Mouse (Mus musculus) limb, embryonic 14.5 days (tissue): ENCODE measurements around the gene Mast4. TPM values are rescaled to one million over a fixed set of nuclear protein-coding genes. Genes with fewer than 3 reads are reported as not detected.

Experiments used
- ATAC-seq: fragments of 200-750 bp; cut with Nextera tagmentation; 2 replicates; pipeline ENCODE4 v1.8.0; 2017; ENCODE audit warnings: low read depth, moderate number of reproducible peaks, moderate TSS enrichment; ENCODE audit not compliant: low FRiP score
- DNase-seq: peaks from one replicate; pipeline ENCODE4 v3.0.0-alpha.2; 2015; ENCODE audit warnings: low spot score
- H3K27ac ChIP-seq: fragments of 300-500 bp; sonication (generic); replicated peaks from 2 replicates; pipeline ENCODE4 v1.5.1; 2014; ENCODE audit warnings: low read depth, mild to moderate bottlenecking, low read length, moderate library complexity, mixed read lengths
- H3K27me3 ChIP-seq: fragments of 300-500 bp; sonication (generic); 2 replicates; pipeline ENCODE4 v1.6.1; 2014; ENCODE audit warnings: low read length, mixed read lengths; ENCODE audit not compliant: control insufficient read depth, insufficient read depth
- H3K36me3 ChIP-seq: fragments of 300-500 bp; sonication (generic); 2 replicates; pipeline ENCODE4 v1.6.1; 2014; ENCODE audit warnings: mild to moderate bottlenecking, low read length, moderate library complexity, mixed read lengths; ENCODE audit not compliant: control insufficient read depth, insufficient read depth
- H3K4me1 ChIP-seq: fragments of 300-500 bp; sonication (generic); 2 replicates; pipeline ENCODE4 v1.6.1; 2014; ENCODE audit warnings: antibody characterized with exemption, low read length, mixed read lengths; ENCODE audit not compliant: control insufficient read depth, insufficient read depth
- H3K4me2 ChIP-seq: fragments of 300-500 bp; sonication (generic); replicated peaks from 2 replicates; pipeline ENCODE4 v1.6.1; 2014; ENCODE audit warnings: low read depth, mild to moderate bottlenecking, low read length, moderate library complexity; ENCODE audit not compliant: severe bottlenecking
- H3K4me3 ChIP-seq: fragments of 300-500 bp; sonication (generic); replicated peaks from 2 replicates; pipeline ENCODE4 v1.5.1; 2014; ENCODE audit warnings: low read length
- H3K9ac ChIP-seq: fragments of 300-500 bp; sonication (generic); 2 replicates; pipeline ENCODE4 v1.6.1; 2014; ENCODE audit warnings: mild to moderate bottlenecking, low read depth, low read length, moderate library complexity; ENCODE audit not compliant: severe bottlenecking
- H3K9me3 ChIP-seq: fragments of 300-500 bp; sonication (generic); 2 replicates; pipeline ENCODE4 v1.6.1; 2016; ENCODE audit warnings: low read length; ENCODE audit not compliant: control insufficient read depth
- POLR2A ChIP-seq: fragments of 200-500 bp; IDR thresholded peaks from 2 replicates; pipeline ENCODE4 v1.8.0; 2012; ENCODE audit warnings: inconsistent platforms, mild to moderate bottlenecking, moderate library complexity, borderline replicate concordance; ENCODE audit not compliant: insufficient read depth, insufficient read length; ENCODE audit errors: extremely low read depth
- WGBS: fragments of 180-500 bp; shearing (Covaris S2); extraction: QIAGEN DNeasy Blood & Tissue Kit; methylation state at CpG from one replicate; pipeline ENCODE4 v1.1.7; 2014; 5-methylcytosine and 5-hydroxymethylcytosine counted together
- polyA plus RNA-seq, 2 experiments: library from polyadenylated mRNA; depleted of rRNA in 1 of 2; stranded (reverse) in 1 of 2; unstranded in 1 of 2; fragments of >200 nt; fragmentation: Nextera tagmentation in 1 of 2; extraction: Ambion mirVana in 1 of 2; gene quantifications; 2 replicates each; pipeline versions ENCODE4 v1.2.1 to v1.2.3; 2012 to 2014

The Mast4 gene
- polyA plus RNA-seq, 2 experiments, result 12.5 to 25.2 TPM

GRCm38 (mm10) chr13:102913919-102914318 is 420.4 kb downstream of the Mast4 start:
- DNase-seq (no peak), ATAC-seq (no peak)
- Histone ChIP-seq H3K27ac (no peak overlapping the region), H3K4me2 (no peak overlapping the region), H3K9me3 (no peaks in the 10 kb centered on the region), H3K36me3 (no peaks in the 10 kb centered on the region), H3K4me1 (no peaks in the 10 kb centered on the region), H3K4me3 (no peak overlapping the region), H3K9ac (no peak overlapping the region), H3K27me3 (no peaks in the 10 kb centered on the region)
- 88% methylated on average over 2 of the region's 2 CpGs for WGBS
- no peak for TF ChIP-seq POLR2A

GRCm38 (mm10) chr13:102912867-102913266 is 421.4 kb downstream of the Mast4 start:
- H3K4me3 ChIP-seq, result no peak overlapping the region
- no peak for ATAC-seq
- no peak for DNase-seq
- TF ChIP-seq POLR2A, result no peak
- H3K36me3 ChIP-seq, result no peaks in the 10 kb centered on the region
- WGBS, result 77% methylated on average over 12 of the region's 12 CpGs
- H3K9me3 ChIP-seq, result no peaks in the 10 kb centered on the region
- no peak overlapping the region for H3K27ac ChIP-seq
- no peak overlapping the region for H3K4me2 ChIP-seq
- no peaks in the 10 kb centered on the region for H3K27me3 ChIP-seq
- no peak overlapping the region for H3K9ac ChIP-seq
- H3K4me1 ChIP-seq, result no peaks in the 10 kb centered on the region

- H3K27me3 ChIP-seq, result no peaks in the 10 kb centered on the region
- H3K9me3 ChIP-seq, result no peaks in the 10 kb centered on the region
- no peak overlapping the region for H3K4me3 ChIP-seq
- H3K4me1 ChIP-seq, result no peaks in the 10 kb centered on the region; the same call in 1 of the 2 replicates
- no peak overlapping the region for H3K9ac ChIP-seq
- no peak overlapping the region for H3K4me2 ChIP-seq
- WGBS, result 88% methylated on average over 5 of the region's 5 CpGs
- DNase-seq, result no peak
- H3K27ac ChIP-seq, result no peak overlapping the region
- no peaks in the 10 kb centered on the region for H3K36me3 ChIP-seq
- ATAC-seq, result no peak
- no peak for TF ChIP-seq POLR2A
These were observed 424.5 kb downstream of the Mast4 start for GRCm38 (mm10) chr13:102909654-102910418.

GRCm38 (mm10) chr13:102906661-102907009 is 427.7 kb downstream of the Mast4 start:
- H3K4me1 ChIP-seq, result peaks cover 8% of the 10 kb centered on the region; the same call in 1 of the 2 replicates
- H3K27me3 ChIP-seq, result no peaks in the 10 kb centered on the region
- H3K4me3 ChIP-seq, result peak overlapping the region; percentile 47
- H3K27ac ChIP-seq, result no peak overlapping the region
- no peaks in the 10 kb centered on the region for H3K9me3 ChIP-seq
- ATAC-seq, result no peak
- no peak for TF ChIP-seq POLR2A
- no peaks in the 10 kb centered on the region for H3K36me3 ChIP-seq
- no peak for DNase-seq
- peak overlapping the region; percentile 67; the same call in 1 of the 2 replicates for H3K9ac ChIP-seq
- 9% methylated on average over 9 of the region's 9 CpGs for WGBS
- H3K4me2 ChIP-seq, result peak overlapping the region; percentile 77

- WGBS, result 0% methylated on average over 16 of the region's 16 CpGs
- DNase-seq, result peak; percentile 80
- peak; percentile 96 for ATAC-seq
- no peaks in the 10 kb centered on the region for H3K9me3 ChIP-seq
- 0 out of 2 replicates have a peak, but pooled peaks have one; percentile 2 for TF ChIP-seq POLR2A
- peak overlapping the region; percentile 65 for H3K27ac ChIP-seq
- peak overlapping the region; percentile 67 for H3K9ac ChIP-seq
- H3K4me2 ChIP-seq, result peak overlapping the region; percentile 77
- no peaks in the 10 kb centered on the region for H3K36me3 ChIP-seq
- H3K4me3 ChIP-seq, result peak overlapping the region; percentile 47
- peaks cover 11% of the 10 kb centered on the region; the same call in 1 of the 2 replicates for H3K4me1 ChIP-seq
- H3K27me3 ChIP-seq, result no peaks in the 10 kb centered on the region
These were observed 428.2 kb downstream of the Mast4 start for GRCm38 (mm10) chr13:102906004-102906660.
